Mouse (Mus musculus) lung, embryonic 15.5 days (tissue): ENCODE measurements around the gene Anpep. TPM values are rescaled to one million over a fixed set of nuclear protein-coding genes. Genes with fewer than 3 reads are reported as not detected.

ENCODE experiments used
- ATAC-seq: fragments of 200-750 bp; cut with Nextera tagmentation; 2 replicates; pipeline ENCODE4 v1.8.0; 2017; ENCODE audit warnings: moderate number of reproducible peaks, borderline replicate concordance; ENCODE audit not compliant: low FRiP score, low TSS enrichment; ENCODE audit errors: extremely low read depth
- H3K27ac ChIP-seq: fragments of 300-500 bp; sonication (generic); 2 replicates; pipeline ENCODE4 v1.5.1; 2015; ENCODE audit warnings: moderate library complexity, mild to moderate bottlenecking, inconsistent platforms
- H3K27me3 ChIP-seq: fragments of 300-500 bp; sonication (generic); 2 replicates; pipeline ENCODE4 v1.6.1; 2015; ENCODE audit warnings: inconsistent platforms
- H3K36me3 ChIP-seq: fragments of 300-500 bp; sonication (generic); 2 replicates; pipeline ENCODE4 v1.6.1; 2015; ENCODE audit warnings: inconsistent platforms
- H3K4me1 ChIP-seq: fragments of 300-500 bp; sonication (generic); 2 replicates; pipeline ENCODE4 v1.6.1; 2015; ENCODE audit warnings: inconsistent platforms
- H3K4me2 ChIP-seq: fragments of 300-500 bp; sonication (generic); 2 replicates; pipeline ENCODE4 v1.6.1; 2015; ENCODE audit warnings: inconsistent platforms, mild to moderate bottlenecking, moderate library complexity
- H3K4me3 ChIP-seq: fragments of 300-500 bp; sonication (generic); 2 replicates; pipeline ENCODE4 v1.5.1; 2015; ENCODE audit warnings: mild to moderate bottlenecking, inconsistent platforms
- H3K9ac ChIP-seq: fragments of 300-500 bp; sonication (generic); 2 replicates; pipeline ENCODE4 v1.6.1; 2015; ENCODE audit warnings: inconsistent platforms
- H3K9me3 ChIP-seq: fragments of 300-500 bp; sonication (generic); 2 replicates; pipeline ENCODE4 v1.6.1; 2016; ENCODE audit warnings: inconsistent platforms
- WGBS: fragments of 180-500 bp; shearing (Covaris S2); methylation state at CpG from one replicate; pipeline ENCODE4 v1.1.7; 2015; 5-methylcytosine and 5-hydroxymethylcytosine counted together
- polyA plus RNA-seq: library from polyadenylated mRNA; unstranded; fragments of >200 nt; fragmentation: Nextera tagmentation; extraction: Ambion mirVana; gene quantifications from 2 replicates; pipeline ENCODE4 v1.2.1, GENCODE M21; 2015

Anpep gene
- polyA plus RNA-seq, 1 experiment from 2014 or later = 5.4 TPM

- ATAC-seq = no peak
- H3K4me2 ChIP-seq = no peak overlapping the region
- peaks cover 11% of the 10 kb centered on the region for H3K4me1 ChIP-seq
- H3K9me3 ChIP-seq = no peaks in the 10 kb centered on the region
- H3K27ac ChIP-seq = no peak overlapping the region
- H3K4me3 ChIP-seq = no peak overlapping the region
- H3K36me3 ChIP-seq = no peaks in the 10 kb centered on the region
- H3K9ac ChIP-seq = no peak overlapping the region
- 91% methylated on average over 8 of the region's 8 CpGs for WGBS
- no peaks in the 10 kb centered on the region for H3K27me3 ChIP-seq
These were observed 935 bp upstream of the Anpep start for GRCm38 (mm10) chr7:79861794-79862193.

- Histone ChIP-seq H3K4me1 (peaks cover 11% of the 10 kb centered on the region), H3K9me3 (no peaks in the 10 kb centered on the region), H3K9ac (no peak overlapping the region), H3K27me3 (no peaks in the 10 kb centered on the region), H3K4me2 (no peak overlapping the region), H3K4me3 (no peak overlapping the region), H3K27ac (no peak overlapping the region), H3K36me3 (no peaks in the 10 kb centered on the region)
- no peak for ATAC-seq
- WGBS = 58% methylated on average over 9 of the region's 9 CpGs
These were observed 1.8 kb downstream of the Anpep start for GRCm38 (mm10) chr7:79858956-79859630.

DNA sequence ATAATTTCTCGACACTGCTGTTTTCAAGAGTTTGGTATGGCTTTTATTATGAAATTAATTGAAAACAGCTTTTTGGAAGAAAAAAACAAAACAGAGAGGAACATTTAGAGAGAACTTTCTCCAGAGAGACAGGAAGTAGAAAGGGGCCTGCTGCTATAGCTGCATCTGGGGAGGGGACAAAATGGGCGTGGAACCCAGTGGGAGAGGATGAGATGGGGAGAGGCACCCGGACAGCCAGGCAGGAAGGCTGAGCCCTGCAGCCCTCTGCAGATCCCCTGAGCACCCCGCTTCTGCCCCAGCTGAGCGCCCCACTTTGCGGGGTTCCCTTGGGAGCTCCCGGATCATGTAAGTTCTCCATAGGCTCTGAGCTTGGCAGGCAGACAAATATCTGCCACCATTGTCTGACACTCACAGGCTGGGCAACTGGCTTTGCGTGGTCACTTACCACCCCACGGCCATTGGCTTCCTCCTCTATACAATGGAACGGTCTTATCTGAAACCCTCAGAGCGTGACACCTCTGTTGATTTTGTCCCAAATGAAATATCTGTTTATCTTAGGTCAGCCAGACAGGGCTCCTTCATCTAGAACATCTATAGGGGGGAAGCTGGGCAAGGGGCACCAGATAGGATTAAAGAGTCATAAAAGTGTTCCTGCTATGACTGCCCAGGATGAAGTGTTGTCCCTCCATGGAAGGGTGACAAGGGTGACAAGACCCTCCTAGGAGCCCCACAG is 2.5 kb downstream of the Anpep start:
- Histone ChIP-seq H3K27me3 (no peaks in the 10 kb centered on the region), H3K4me1 (peaks cover 11% of the 10 kb centered on the region), H3K4me2 (no peak overlapping the region), H3K4me3 (no peak overlapping the region), H3K36me3 (no peaks in the 10 kb centered on the region), H3K9me3 (no peaks in the 10 kb centered on the region), H3K27ac (no peak overlapping the region), H3K9ac (no peak overlapping the region)
- no peak; the same call in 1 of the 2 replicates for ATAC-seq
- WGBS = 31% methylated on average over 11 of the region's 11 CpGs

GRCm38 (mm10) chr7:79856305-79856704 is 4.6 kb downstream of the Anpep start:
- Histone ChIP-seq H3K4me1 (peaks cover 11% of the 10 kb centered on the region), H3K9ac (no peak overlapping the region), H3K27ac (no peak overlapping the region), H3K4me2 (no peak overlapping the region), H3K36me3 (no peaks in the 10 kb centered on the region), H3K27me3 (no peaks in the 10 kb centered on the region), H3K9me3 (no peaks in the 10 kb centered on the region), H3K4me3 (no peak overlapping the region)
- ATAC-seq = no peak
- 76% methylated on average over 4 of the region's 4 CpGs for WGBS

- peak overlapping the region; percentile 43; the same call in 1 of the 2 replicates for H3K9ac ChIP-seq
- WGBS = 8% methylated on average over 51 of the region's 53 CpGs
- no peak overlapping the region for H3K27ac ChIP-seq
- H3K9me3 ChIP-seq = no peaks in the 10 kb centered on the region
- H3K4me2 ChIP-seq = peak overlapping the region; percentile 79
- no peaks in the 10 kb centered on the region for H3K36me3 ChIP-seq
- H3K4me3 ChIP-seq = peak overlapping the region; percentile 42
- ATAC-seq = peak; percentile 80
- H3K27me3 ChIP-seq = peaks cover 18% of the 10 kb centered on the region; the same call in 1 of the 2 replicates
- peaks cover 7% of the 10 kb centered on the region for H3K4me1 ChIP-seq
These were observed 13.1 kb downstream of the Anpep start for GRCm38 (mm10) chr7:79847456-79848451.

DNA sequence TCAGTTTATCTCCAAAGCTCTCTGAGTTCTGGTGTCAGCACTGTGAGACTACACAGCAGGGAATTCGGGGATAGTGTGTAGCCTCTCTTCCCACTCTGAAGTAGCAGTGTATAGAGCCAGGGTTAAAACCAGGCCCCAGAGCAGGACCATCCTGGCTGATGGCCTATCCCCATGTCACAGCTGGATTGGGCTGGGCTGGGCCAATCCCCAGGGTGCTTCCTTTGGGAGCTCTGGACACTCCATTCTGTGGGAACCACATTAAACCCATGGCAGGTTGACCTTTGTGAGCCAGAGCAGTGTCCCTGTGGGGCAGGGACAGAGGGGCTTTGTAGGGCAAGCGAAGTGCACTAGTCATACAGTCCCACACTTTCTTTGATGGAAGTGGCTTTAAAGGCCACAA is 14.5 kb downstream of the Anpep start:
- Histone ChIP-seq H3K4me1 (peaks cover 7% of the 10 kb centered on the region), H3K36me3 (no peaks in the 10 kb centered on the region), H3K9me3 (no peaks in the 10 kb centered on the region), H3K27ac (no peak overlapping the region), H3K4me3 (no peak overlapping the region), H3K9ac (no peak overlapping the region), H3K27me3 (peaks cover 18% of the 10 kb centered on the region; the same call in 1 of the 2 replicates), H3K4me2 (no peak overlapping the region)
- WGBS = 83% methylated on average over 2 of the region's 2 CpGs
- no peak for ATAC-seq

GRCm38 (mm10) chr7:79844090-79844802 is 16.6 kb downstream of the Anpep start:
- ATAC-seq = no peak
- H3K4me1 ChIP-seq = peaks cover 7% of the 10 kb centered on the region
- H3K9me3 ChIP-seq = no peaks in the 10 kb centered on the region
- WGBS = 58% methylated on average over 8 of the region's 8 CpGs
- H3K9ac ChIP-seq = no peak overlapping the region
- H3K27me3 ChIP-seq = peaks cover 15% of the 10 kb centered on the region; the same call in 1 of the 2 replicates
- H3K36me3 ChIP-seq = no peaks in the 10 kb centered on the region
- H3K27ac ChIP-seq = no peak overlapping the region
- H3K4me3 ChIP-seq = no peak overlapping the region
- no peak overlapping the region for H3K4me2 ChIP-seq

DNA sequence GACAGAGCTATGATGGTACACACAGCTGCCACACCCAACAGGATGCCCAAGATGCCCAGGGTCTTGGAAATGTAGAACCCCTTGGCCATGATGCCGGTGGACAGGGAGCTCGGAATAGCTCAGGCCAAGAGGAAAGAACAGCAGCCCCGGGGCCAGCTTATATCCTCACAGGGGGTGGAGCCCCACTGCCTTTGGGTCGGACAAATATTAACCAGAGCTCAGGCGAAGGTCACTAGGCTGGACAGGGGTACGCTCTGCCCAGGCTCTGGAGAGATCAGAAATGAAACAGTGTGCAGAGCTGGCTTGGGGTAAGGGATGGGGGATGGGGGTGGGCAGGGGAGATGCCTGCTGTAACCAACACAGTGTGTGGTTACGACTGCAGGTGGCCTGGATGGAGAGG is 18.7 kb downstream of the Anpep start:
- H3K4me1 ChIP-seq = no peaks in the 10 kb centered on the region
- WGBS = 48% methylated on average over 7 of the region's 7 CpGs
- no peaks in the 10 kb centered on the region for H3K9me3 ChIP-seq
- H3K4me3 ChIP-seq = no peak overlapping the region
- no peaks in the 10 kb centered on the region for H3K36me3 ChIP-seq
- no peak overlapping the region for H3K4me2 ChIP-seq
- H3K27me3 ChIP-seq = peaks cover 5% of the 10 kb centered on the region; the same call in 1 of the 2 replicates
- no peak overlapping the region for H3K9ac ChIP-seq
- H3K27ac ChIP-seq = no peak overlapping the region
- ATAC-seq = no peak

GRCm38 (mm10) chr7:79837247-79837646 is 23.6 kb downstream of the Anpep start:
- no peaks in the 10 kb centered on the region for H3K36me3 ChIP-seq
- no peak overlapping the region for H3K4me2 ChIP-seq
- no peaks in the 10 kb centered on the region for H3K9me3 ChIP-seq
- 34% methylated on average over 2 of the region's 2 CpGs for WGBS
- no peak overlapping the region for H3K4me3 ChIP-seq
- H3K27ac ChIP-seq = no peak overlapping the region
- no peaks in the 10 kb centered on the region for H3K4me1 ChIP-seq
- no peaks in the 10 kb centered on the region for H3K27me3 ChIP-seq
- no peak overlapping the region for H3K9ac ChIP-seq
- ATAC-seq = no peak

- no peaks in the 10 kb centered on the region for H3K27me3 ChIP-seq
- H3K4me3 ChIP-seq = no peak overlapping the region
- no peaks in the 10 kb centered on the region for H3K9me3 ChIP-seq
- H3K9ac ChIP-seq = no peak overlapping the region
- H3K36me3 ChIP-seq = no peaks in the 10 kb centered on the region
- 87% methylated on average over 6 of the region's 6 CpGs for WGBS
- no peak overlapping the region for H3K27ac ChIP-seq
- ATAC-seq = no peak
- no peak overlapping the region for H3K4me2 ChIP-seq
- H3K4me1 ChIP-seq = peaks cover 9% of the 10 kb centered on the region; the same call in 1 of the 2 replicates
These were observed 25.7 kb downstream of the Anpep start for GRCm38 (mm10) chr7:79835196-79835595.

DNA sequence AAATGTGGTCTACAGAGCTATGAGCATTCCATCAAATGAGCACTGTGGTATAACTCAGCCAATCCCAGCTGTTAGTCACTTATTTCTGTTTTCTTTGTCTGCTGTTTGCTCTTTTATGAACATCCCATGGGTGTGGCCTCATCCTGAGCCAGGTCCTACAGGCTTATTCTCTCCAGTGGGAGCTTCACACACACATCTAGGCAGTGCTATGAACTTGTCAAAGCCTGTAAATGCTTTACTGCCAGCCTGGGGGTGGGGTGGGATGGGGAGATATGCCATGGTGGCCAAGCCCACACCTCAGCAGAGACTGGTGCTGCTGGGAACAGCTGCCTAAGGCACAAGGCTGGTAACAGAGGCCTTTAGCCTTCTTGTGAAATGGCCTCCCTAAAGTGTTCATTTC is 27.9 kb downstream of the Anpep start:
- H3K36me3 ChIP-seq = no peaks in the 10 kb centered on the region
- H3K27ac ChIP-seq = no peak overlapping the region
- H3K4me3 ChIP-seq = no peak overlapping the region
- H3K4me1 ChIP-seq = peaks cover 9% of the 10 kb centered on the region; the same call in 1 of the 2 replicates
- no peak overlapping the region for H3K9ac ChIP-seq
- H3K9me3 ChIP-seq = no peaks in the 10 kb centered on the region
- no peaks in the 10 kb centered on the region for H3K27me3 ChIP-seq
- ATAC-seq = no peak
- no peak overlapping the region for H3K4me2 ChIP-seq
